Mouse (Mus musculus): ENCODE results near the gene Mettl23.

GRCm38 (mm10) chr11:116871538-116871937 lies 28.5 kb downstream of the Mettl23 start:
- TF ChIP-seq POLR2A (IDR thresholded peaks at IDR 0.05; ENCODE audit: control insufficient read depth, low read depth, low read length): no peak
- TF ChIP-seq CTCF (IDR thresholded peaks at IDR 0.05; ENCODE audit: control insufficient read depth, insufficient read depth, insufficient replicate concordance, low read depth, low read length): no peak
